Mouse (Mus musculus) MEL (cell line): ENCODE measurements around the gene Ubp1. TPM values are rescaled to one million over a fixed set of nuclear protein-coding genes. Genes with fewer than 3 reads are reported as not detected.

Source experiments
- DNase-seq: peaks from one replicate; pipeline ENCODE4 v3.0.0; 2011; ENCODE audit warnings: low read depth, low spot score
- H3K27ac ChIP-seq: 2 replicates; pipeline ENCODE4 v1.5.1; 2012; ENCODE audit warnings: low read depth, mild to moderate bottlenecking, control low read depth, low read length, moderate library complexity; ENCODE audit not compliant: control insufficient read depth
- H3K27me3 ChIP-seq, 2 experiments: fragments of 150-350 bp in 1 of 2; sonication (generic) in 1 of 2; 2 replicates each; pipeline ENCODE4 v1.6.1; 2012; ENCODE audit warnings: low read length in 2 of 2, mild to moderate bottlenecking in 2 of 2, improper control_type of control experiment in 1 of 2, moderate library complexity in 1 of 2; ENCODE audit not compliant: insufficient read depth in 2 of 2, control insufficient read depth in 1 of 2
- H3K36me3 ChIP-seq, 2 experiments: 2 replicates each; pipeline ENCODE4 v1.6.1; 2012 to 2014; ENCODE audit warnings: low read length in 2 of 2, improper control_type of control experiment in 1 of 2, inconsistent platforms in 1 of 2, mild to moderate bottlenecking in 1 of 2; ENCODE audit not compliant: insufficient read depth in 2 of 2, control insufficient read depth in 1 of 2
- H3K4me1 ChIP-seq, 2 experiments: fragments of 150-350 bp in 1 of 2; sonication (generic) in 1 of 2; 2 replicates each; pipeline ENCODE4 v1.6.1; 2012; ENCODE audit warnings: low read length in 2 of 2, improper control_type of control experiment in 1 of 2, mild to moderate bottlenecking in 1 of 2; ENCODE audit not compliant: insufficient read depth in 2 of 2, control insufficient read depth in 1 of 2
- H3K4me3 ChIP-seq, 2 experiments: fragments of 150-350 bp in 1 of 2; sonication (generic) in 1 of 2; 2 replicates each; pipeline ENCODE4 v1.5.1; 2012; ENCODE audit warnings: low read depth in 2 of 2, low read length in 2 of 2, mild to moderate bottlenecking in 2 of 2, moderate library complexity in 2 of 2, control low read depth in 1 of 2, improper control_type of control experiment in 1 of 2; ENCODE audit not compliant: control insufficient read depth in 1 of 2, insufficient read depth in 1 of 2
- H3K79me2 ChIP-seq: 2 replicates; pipeline ENCODE4 v1.6.1; 2012; ENCODE audit warnings: mild to moderate bottlenecking, low read length, moderate library complexity; ENCODE audit not compliant: control insufficient read depth, poor library complexity, insufficient read depth
- H3K9ac ChIP-seq: 2 replicates; pipeline ENCODE4 v1.6.1; 2012; ENCODE audit warnings: low read depth, mild to moderate bottlenecking, control low read depth, low read length, moderate library complexity; ENCODE audit not compliant: control insufficient read depth, poor library complexity, severe bottlenecking
- H3K9me3 ChIP-seq: fragments of 150-350 bp; sonication (generic); replicated peaks from 2 replicates; pipeline ENCODE4 v1.6.1; 2012; ENCODE audit warnings: mild to moderate bottlenecking, low read length, improper control_type of control experiment, moderate library complexity; ENCODE audit not compliant: insufficient read depth
- CHD1 ChIP-seq: IDR thresholded peaks from 2 replicates; pipeline ENCODE4 v1.6.1; 2012; ENCODE audit warnings: low read depth, mild to moderate bottlenecking, inconsistent platforms, low read length, improper control_type of control experiment
- CHD2 ChIP-seq: IDR thresholded peaks from 2 replicates; pipeline ENCODE4 v1.6.1; 2011; ENCODE audit warnings: low read length, improper control_type of control experiment
- EP300 ChIP-seq, 2 experiments: IDR thresholded peaks; 2 replicates each; pipeline ENCODE4 v1.6.1; 2011; ENCODE audit warnings: improper control_type of control experiment in 2 of 2, low read length in 2 of 2, low read depth in 1 of 2, mild to moderate bottlenecking in 1 of 2
- HCFC1 ChIP-seq: IDR thresholded peaks from 2 replicates; pipeline ENCODE4 v1.6.1; 2012; ENCODE audit warnings: low read depth, mild to moderate bottlenecking, inconsistent platforms, low read length, improper control_type of control experiment, moderate library complexity
- JUND ChIP-seq: IDR thresholded peaks from 2 replicates; pipeline ENCODE4 v1.6.1; 2011; ENCODE audit warnings: low read depth, mild to moderate bottlenecking, improper control_type of control experiment, low read length
- KAT2A ChIP-seq: conservative IDR thresholded peaks from 2 replicates; pipeline ENCODE4 v1.6.1; 2012; ENCODE audit warnings: low read depth, low read length, improper control_type of control experiment, inconsistent platforms
- MEF2A ChIP-seq: IDR thresholded peaks from 2 replicates; pipeline ENCODE4 v1.6.1; 2014; ENCODE audit warnings: low read depth, mild to moderate bottlenecking, inconsistent platforms, low read length, improper control_type of control experiment; ENCODE audit not compliant: poor library complexity, insufficient replicate concordance, severe bottlenecking; ENCODE audit errors: extremely low read depth
- MXI1 ChIP-seq: IDR thresholded peaks from 2 replicates; pipeline ENCODE4 v1.6.1; 2011; ENCODE audit warnings: mild to moderate bottlenecking, low read depth, low read length, improper control_type of control experiment
- NELFE ChIP-seq: IDR thresholded peaks from 2 replicates; pipeline ENCODE4 v1.6.1; 2011; ENCODE audit warnings: low read depth, low read length, improper control_type of control experiment
- NRF1 ChIP-seq: IDR thresholded peaks from 2 replicates; pipeline ENCODE4 v1.6.1; 2014; ENCODE audit warnings: low read depth, mild to moderate bottlenecking, inconsistent platforms, low read length, improper control_type of control experiment, moderate library complexity; ENCODE audit not compliant: poor library complexity, insufficient read depth, severe bottlenecking
- RCOR1 ChIP-seq: IDR thresholded peaks from 2 replicates; pipeline ENCODE4 v1.6.1; 2012; ENCODE audit warnings: low read depth, mild to moderate bottlenecking, inconsistent platforms, low read length, improper control_type of control experiment
- TAL1 ChIP-seq: IDR thresholded peaks from 2 replicates; pipeline ENCODE4 v1.6.1; 2012; ENCODE audit warnings: mild to moderate bottlenecking, inconsistent platforms, low read length, moderate library complexity, mixed read lengths
- TBP ChIP-seq: IDR thresholded peaks from 2 replicates; pipeline ENCODE4 v1.8.0; 2011; ENCODE audit warnings: low read depth, low read length, improper control_type of control experiment
- TCF12 ChIP-seq: IDR thresholded peaks from 2 replicates; pipeline ENCODE4 v1.6.1; 2014; ENCODE audit warnings: low read depth, mild to moderate bottlenecking, inconsistent platforms, low read length, improper control_type of control experiment, moderate library complexity
- ZC3H11A ChIP-seq: IDR thresholded peaks from 2 replicates; pipeline ENCODE4 v1.6.1; 2012; ENCODE audit warnings: low read depth, mild to moderate bottlenecking, inconsistent platforms, low read length, improper control_type of control experiment
- ZMIZ1 ChIP-seq: IDR thresholded peaks from 2 replicates; pipeline ENCODE4 v1.6.1; 2012; ENCODE audit warnings: low read depth, mild to moderate bottlenecking, inconsistent platforms, low read length, improper control_type of control experiment, moderate library complexity
- ZNF384 ChIP-seq: IDR thresholded peaks from 2 replicates; pipeline ENCODE4 v1.6.1; 2012; ENCODE audit warnings: low read depth, mild to moderate bottlenecking, inconsistent platforms, low read length, improper control_type of control experiment
- polyA plus RNA-seq, 2 experiments: library from polyadenylated mRNA; stranded (reverse) in 1 of 2; unstranded in 1 of 2; fragments of >175 nt in 1 of 2; fragments of >200 nt in 1 of 2; gene quantifications; 2 replicates each; pipeline versions ENCODE4 v1.2.1 to v1.2.4; 2012; ENCODE audit warnings: low replicate concordance in 2 of 2, low read depth in 1 of 2; ENCODE audit not compliant: insufficient read length in 2 of 2, insufficient read depth in 1 of 2, missing spikeins in 1 of 2
- total RNA-seq: library from RNA; depleted of rRNA; stranded (reverse); fragments of 300-350 nt; gene quantifications from 2 replicates; pipeline ENCODE4 v1.2.3, GENCODE M21; 2012

Ubp1 gene
- total and polyA plus RNA-seq, 3 experiments = 46.4 to 95.5 (median 60.8) TPM

DNA sequence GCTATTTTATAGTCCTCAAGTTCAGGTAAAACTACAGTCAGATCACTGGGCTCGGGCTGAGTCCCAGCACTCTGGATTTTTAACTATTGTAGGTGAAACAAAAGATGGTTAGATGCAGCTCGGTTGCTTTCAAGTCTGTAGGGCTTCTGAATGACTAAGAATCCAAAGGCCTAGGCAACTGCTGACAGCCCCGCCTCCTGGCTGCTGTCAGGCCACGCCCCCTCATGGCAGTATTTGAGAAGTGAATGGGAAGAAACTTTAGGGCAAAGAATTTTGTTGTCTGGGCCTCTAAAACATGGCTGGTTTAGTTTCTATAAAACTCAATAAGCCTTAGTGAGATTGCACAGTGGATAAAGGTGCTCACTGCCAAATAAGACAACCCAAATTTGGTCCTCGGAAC is 78.8 kb downstream of the Ubp1 start:
- Histone ChIP-seq H3K4me1 (no peaks in the 10 kb centered on the region; a peak in 1 of 4 replicates), H3K9me3 (no peaks in the 10 kb centered on the region), H3K27ac (no peak overlapping the region), H3K79me2 (no peaks in the 10 kb centered on the region), H3K36me3 (no peaks in the 10 kb centered on the region), H3K4me3 (no peak overlapping the region), H3K9ac (no peak overlapping the region), H3K27me3 (no peaks in the 10 kb centered on the region)
- TF ChIP-seq HCFC1 = no peak
- TF ChIP-seq TCF12 = no peak
- TF ChIP-seq NELFE = no peak
- no peak for TF ChIP-seq RCOR1
- TF ChIP-seq KAT2A = no peak
- TF ChIP-seq MXI1 = no peak
- no peak for TF ChIP-seq CHD2
- no peak for TF ChIP-seq CHD1
- no peak for TF ChIP-seq TBP
- TF ChIP-seq JUND = no peak
- TF ChIP-seq MEF2A = no peak
- no peak for TF ChIP-seq TAL1
- no peak for TF ChIP-seq ZNF384
- TF ChIP-seq ZMIZ1 = no peak
- TF ChIP-seq NRF1 = no peak
- TF ChIP-seq ZC3H11A = no peak
- TF ChIP-seq EP300 (IDR thresholded peaks at IDR 0.05; ENCODE audit: low read depth in 1 of 2, low read length in 2 of 2) = no peak
- DNase-seq = no peak

- Histone ChIP-seq H3K27me3 (no peaks in the 10 kb centered on the region), H3K9me3 (no peaks in the 10 kb centered on the region), H3K9ac (no peak overlapping the region), H3K4me3 (no peak overlapping the region), H3K79me2 (no peaks in the 10 kb centered on the region), H3K4me1 (peaks cover 0 to 3% of the 10 kb centered on the region in 2 experiments; a peak in 3 of 4 replicates), H3K27ac (no peak overlapping the region), H3K36me3 (peaks cover 0 to 3% of the 10 kb centered on the region in 2 experiments; a peak in 2 of 4 replicates)
- TF ChIP-seq EP300 (IDR thresholded peaks at IDR 0.05; ENCODE audit: low read depth in 1 of 2, low read length in 2 of 2) (0 out of 4 replicates have a peak, but pooled peaks of 1 of the 2 experiments have one; percentile 4), ZNF384 (no peak)
- DNase-seq = peak; percentile 28
Measured at GRCm38 (mm10) chr9:114011203-114011602, 80.5 kb downstream of the Ubp1 start.
